Mouse (Mus musculus) neural tube, embryonic 12.5 days (tissue): Measurements from ENCODE around the gene Mettl7b. TPM values are rescaled to one million over a fixed set of nuclear protein-coding genes. Genes with fewer than 3 reads are reported as not detected.

Experiments
- ATAC-seq: fragments of 200-750 bp; cut with Nextera tagmentation; 2 replicates; pipeline ENCODE4 v1.8.0; 2017; ENCODE audit warnings: low read depth, mild to moderate bottlenecking, moderate TSS enrichment, moderate library complexity; ENCODE audit not compliant: low FRiP score
- H3K27ac ChIP-seq: fragments of 300-500 bp; sonication (generic); 2 replicates; pipeline ENCODE4 v1.5.1; 2016
- H3K27me3 ChIP-seq: fragments of 300-500 bp; sonication (generic); replicated peaks from 2 replicates; pipeline ENCODE4 v1.6.1; 2016; ENCODE audit warnings: mild to moderate bottlenecking
- H3K36me3 ChIP-seq: fragments of 300-500 bp; sonication (generic); 2 replicates; pipeline ENCODE4 v1.6.1; 2016; ENCODE audit warnings: mild to moderate bottlenecking
- H3K4me1 ChIP-seq: fragments of 300-500 bp; sonication (generic); 2 replicates; pipeline ENCODE4 v1.6.1; 2016
- H3K4me2 ChIP-seq: fragments of 300-500 bp; sonication (generic); replicated peaks from 2 replicates; pipeline ENCODE4 v1.6.1; 2016; ENCODE audit warnings: mild to moderate bottlenecking
- H3K4me3 ChIP-seq: fragments of 300-500 bp; sonication (generic); 2 replicates; pipeline ENCODE4 v1.5.1; 2016
- H3K9ac ChIP-seq: fragments of 300-500 bp; sonication (generic); 2 replicates; pipeline ENCODE4 v1.6.1; 2016; ENCODE audit warnings: mild to moderate bottlenecking
- H3K9me3 ChIP-seq: fragments of 300-500 bp; sonication (generic); 2 replicates; pipeline ENCODE4 v1.6.1; 2016; ENCODE audit warnings: mild to moderate bottlenecking
- WGBS: fragments of 180-500 bp; shearing (Covaris S2); methylation state at CpG from one replicate; pipeline ENCODE4 v1.1.7; 2016; 5-methylcytosine and 5-hydroxymethylcytosine counted together
- polyA plus RNA-seq: library from polyadenylated mRNA; unstranded; fragments of >200 nt; fragmentation: Nextera tagmentation; extraction: Ambion mirVana; gene quantifications from 2 replicates; pipeline ENCODE4 v1.2.1, GENCODE M21; 2016

Mettl7b gene
- polyA plus RNA-seq, 1 experiment from 2014 or later: not detected

GRCm38 (mm10) chr10:128922822-128923012 lies 38.1 kb downstream of the Mettl7b start, which contains the start of gene Rdh5:
TSS of gene Rdh5 (minus strand) at chr10:128922888.
- Histone ChIP-seq H3K4me3 (peak within 1 kb of the TSS; percentile 84), H3K4me1 (peaks cover 35% of the 10 kb centered on the region), H3K27ac (peak within 1 kb of the TSS; percentile 78), H3K9ac (peak within 1 kb of the TSS; percentile 76), H3K9me3 (no peaks in the 10 kb centered on the region), H3K4me2 (peak within 1 kb of the TSS; percentile 67), H3K27me3 (no peaks in the 10 kb centered on the region), H3K36me3 (peaks cover 5% of the 10 kb centered on the region; the same call in 1 of the 2 replicates)
- no peak for ATAC-seq
- 8% methylated on average over 1 of the region's 1 CpGs for WGBS

- H3K9ac ChIP-seq: peak overlapping the region; percentile 76; the same call in 1 of the 2 replicates
- 76% methylated on average over 16 of the region's 16 CpGs for WGBS
- H3K27me3 ChIP-seq: no peaks in the 10 kb centered on the region
- no peak for ATAC-seq
- H3K4me3 ChIP-seq: peak overlapping the region; percentile 84
- peaks cover 11% of the 10 kb centered on the region for H3K36me3 ChIP-seq
- no peak overlapping the region for H3K27ac ChIP-seq
- H3K9me3 ChIP-seq: no peaks in the 10 kb centered on the region
- H3K4me1 ChIP-seq: peaks cover 35% of the 10 kb centered on the region
- H3K4me2 ChIP-seq: peak overlapping the region; percentile 67
Observed at GRCm38 (mm10) chr10:128921883-128922821, 38.6 kb downstream of the Mettl7b start.

- Histone ChIP-seq H3K36me3 (peaks cover 11% of the 10 kb centered on the region), H3K4me2 (no peak overlapping the region), H3K4me3 (no peak overlapping the region), H3K9me3 (no peaks in the 10 kb centered on the region), H3K9ac (no peak overlapping the region), H3K4me1 (peaks cover 35% of the 10 kb centered on the region), H3K27ac (no peak overlapping the region), H3K27me3 (no peaks in the 10 kb centered on the region)
- WGBS: 62% methylated on average over 1 of the region's 1 CpGs
- ATAC-seq: no peak
Observed at GRCm38 (mm10) chr10:128921251-128921650, 39.5 kb downstream of the Mettl7b start.

GRCm38 (mm10) chr10:128920736-128921161 lies 40.0 kb downstream of the Mettl7b start:
- no peak overlapping the region for H3K4me2 ChIP-seq
- H3K9ac ChIP-seq: no peak overlapping the region
- no peak for ATAC-seq
- no peak overlapping the region for H3K27ac ChIP-seq
- peaks cover 11% of the 10 kb centered on the region for H3K36me3 ChIP-seq
- no peaks in the 10 kb centered on the region for H3K9me3 ChIP-seq
- H3K4me3 ChIP-seq: no peak overlapping the region
- no peaks in the 10 kb centered on the region for H3K27me3 ChIP-seq
- peaks cover 35% of the 10 kb centered on the region for H3K4me1 ChIP-seq
- 74% methylated on average over 3 of the region's 3 CpGs for WGBS

GRCm38 (mm10) chr10:128919966-128920365 lies 40.8 kb downstream of the Mettl7b start:
- Histone ChIP-seq H3K4me1 (peaks cover 35% of the 10 kb centered on the region), H3K9me3 (no peaks in the 10 kb centered on the region), H3K4me3 (no peak overlapping the region), H3K36me3 (peaks cover 11% of the 10 kb centered on the region), H3K27ac (no peak overlapping the region), H3K27me3 (no peaks in the 10 kb centered on the region), H3K9ac (no peak overlapping the region), H3K4me2 (no peak overlapping the region)
- 84% methylated on average over 7 of the region's 7 CpGs for WGBS
- ATAC-seq: no peak

GRCm38 (mm10) chr10:128919203-128919631 lies 41.6 kb downstream of the Mettl7b start:
- Histone ChIP-seq H3K9me3 (no peaks in the 10 kb centered on the region), H3K27me3 (no peaks in the 10 kb centered on the region), H3K4me1 (peaks cover 35% of the 10 kb centered on the region), H3K4me3 (no peak overlapping the region), H3K27ac (0 out of 2 replicates have a peak overlapping the region, but pooled peaks have one; percentile 42), H3K4me2 (0 out of 2 replicates have a peak overlapping the region, but pooled peaks have one; percentile 1), H3K9ac (no peak overlapping the region; the same call in 1 of the 2 replicates), H3K36me3 (peaks cover 11% of the 10 kb centered on the region)
- no peak for ATAC-seq
- 21% methylated on average over 6 of the region's 6 CpGs for WGBS

GRCm38 (mm10) chr10:128918246-128918645 lies 42.5 kb downstream of the Mettl7b start:
- WGBS: 78% methylated on average over 7 of the region's 7 CpGs
- Histone ChIP-seq H3K4me2 (no peak overlapping the region), H3K9me3 (no peaks in the 10 kb centered on the region), H3K9ac (no peak overlapping the region), H3K27me3 (no peaks in the 10 kb centered on the region), H3K4me3 (no peak overlapping the region), H3K4me1 (peaks cover 28% of the 10 kb centered on the region), H3K36me3 (peaks cover 11% of the 10 kb centered on the region), H3K27ac (no peak overlapping the region)
- ATAC-seq: no peak

- Histone ChIP-seq H3K4me2 (no peak overlapping the region), H3K4me1 (peaks cover 23% of the 10 kb centered on the region), H3K9ac (no peak overlapping the region), H3K27me3 (no peaks in the 10 kb centered on the region), H3K9me3 (no peaks in the 10 kb centered on the region), H3K27ac (no peak overlapping the region), H3K4me3 (no peak overlapping the region), H3K36me3 (peaks cover 11% of the 10 kb centered on the region)
- 91% methylated on average over 6 of the region's 6 CpGs for WGBS
- no peak for ATAC-seq
Observed at GRCm38 (mm10) chr10:128917400-128917799, 43.4 kb downstream of the Mettl7b start.

GRCm38 (mm10) chr10:128916665-128917064 lies 44.1 kb downstream of the Mettl7b start:
- H3K9me3 ChIP-seq: no peaks in the 10 kb centered on the region
- over 99% methylated on average over 3 of the region's 3 CpGs for WGBS
- H3K36me3 ChIP-seq: peaks cover 11% of the 10 kb centered on the region
- peaks cover 15% of the 10 kb centered on the region for H3K4me1 ChIP-seq
- no peak overlapping the region for H3K4me3 ChIP-seq
- H3K27me3 ChIP-seq: no peaks in the 10 kb centered on the region
- no peak overlapping the region for H3K27ac ChIP-seq
- no peak overlapping the region for H3K4me2 ChIP-seq
- H3K9ac ChIP-seq: no peak overlapping the region
- no peak for ATAC-seq

- WGBS: 91% methylated on average over 2 of the region's 2 CpGs
Observed at GRCm38 (mm10) chr10:128915550-128915949, 45.2 kb downstream of the Mettl7b start.

GRCm38 (mm10) chr10:128913696-128914095 lies 47.1 kb downstream of the Mettl7b start:
- Histone ChIP-seq H3K36me3 (peaks cover 11% of the 10 kb centered on the region), H3K27ac (no peak overlapping the region), H3K4me3 (no peak overlapping the region), H3K9ac (no peak overlapping the region), H3K9me3 (no peaks in the 10 kb centered on the region), H3K4me1 (peaks cover 19% of the 10 kb centered on the region; the same call in 1 of the 2 replicates), H3K27me3 (no peaks in the 10 kb centered on the region), H3K4me2 (no peak overlapping the region)
- ATAC-seq: peak; percentile 10; the same call in 1 of the 2 replicates
- 84% methylated on average over 12 of the region's 12 CpGs for WGBS

More at GRCm38 (mm10) chr10:128915550-128915949, 45.2 kb downstream of the Mettl7b start:
- no peak for ATAC-seq
- Histone ChIP-seq H3K9me3 (no peaks in the 10 kb centered on the region), H3K4me1 (peaks cover 14% of the 10 kb centered on the region), H3K4me2 (no peak overlapping the region), H3K27me3 (no peaks in the 10 kb centered on the region), H3K36me3 (peaks cover 11% of the 10 kb centered on the region), H3K4me3 (no peak overlapping the region), H3K27ac (no peak overlapping the region), H3K9ac (no peak overlapping the region)

GRCm38 (mm10) chr10:128913219-128913618 lies 47.6 kb downstream of the Mettl7b start:
- no peak overlapping the region for H3K4me2 ChIP-seq
- no peaks in the 10 kb centered on the region for H3K9me3 ChIP-seq
- no peaks in the 10 kb centered on the region for H3K27me3 ChIP-seq
- H3K36me3 ChIP-seq: peaks cover 9% of the 10 kb centered on the region
- H3K4me1 ChIP-seq: peaks cover 17% of the 10 kb centered on the region; the same call in 1 of the 2 replicates
- H3K27ac ChIP-seq: no peak overlapping the region
- 8% methylated on average over 5 of the region's 5 CpGs for WGBS
- H3K9ac ChIP-seq: no peak overlapping the region
- ATAC-seq: peak; percentile 42
- H3K4me3 ChIP-seq: no peak overlapping the region
